Mouse (Mus musculus) cerebellum, adult 2 months (tissue): ENCODE measurements around the gene Ctbs. TPM values are rescaled to one million over a fixed set of nuclear protein-coding genes. Genes with fewer than 3 reads are reported as not detected.

Experiments
- DNase-seq, 2 experiments: peaks; one replicate each; pipeline ENCODE4 v3.0.0; 2021
- H3K27ac ChIP-seq: fragments of 200-500 bp; 2 replicates; pipeline ENCODE4 v1.5.1; 2012; ENCODE audit warnings: low read length, control low read depth, inconsistent platforms; ENCODE audit not compliant: insufficient read depth
- H3K27me3 ChIP-seq: fragments of 200-500 bp; 2 replicates; pipeline ENCODE4 v1.6.1; 2012; ENCODE audit warnings: inconsistent platforms, mild to moderate bottlenecking, low read length, moderate library complexity; ENCODE audit not compliant: control insufficient read depth, insufficient read depth
- H3K4me1 ChIP-seq: fragments of 200-500 bp; 2 replicates; pipeline ENCODE4 v1.6.1; 2011; ENCODE audit warnings: low read length; ENCODE audit not compliant: control insufficient read depth, insufficient read depth
- H3K4me3 ChIP-seq: fragments of 200-500 bp; replicated peaks from 2 replicates; pipeline ENCODE3; 2011; ENCODE audit warnings: mild to moderate bottlenecking, low read depth, low read length, control low read depth; ENCODE audit not compliant: insufficient read depth
- CTCF ChIP-seq: fragments of 200-500 bp; IDR thresholded peaks from 2 replicates; pipeline ENCODE4 v1.5.1; 2011; ENCODE audit warnings: low read depth, mild to moderate bottlenecking, control low read depth, low read length, moderate library complexity, borderline replicate concordance; ENCODE audit not compliant: insufficient read depth
- POLR2A ChIP-seq: fragments of 200-500 bp; IDR thresholded peaks from 2 replicates; pipeline ENCODE4 v1.6.1; 2011; ENCODE audit warnings: low read length, control low read depth, borderline replicate concordance; ENCODE audit not compliant: insufficient read depth
- WGBS: fragments of 180-500 bp; shearing (Covaris S2); methylation state at CpG from one replicate; pipeline ENCODE4 v1.1.7; 2018; 5-methylcytosine and 5-hydroxymethylcytosine counted together
- polyA plus RNA-seq: library from polyadenylated mRNA; depleted of rRNA; stranded (reverse); fragments of >200 nt; gene quantifications from 2 replicates; pipeline ENCODE4 v1.2.3, GENCODE M21; 2012

Ctbs gene
- polyA plus RNA-seq, 1 experiment: 3.0 TPM

DNA sequence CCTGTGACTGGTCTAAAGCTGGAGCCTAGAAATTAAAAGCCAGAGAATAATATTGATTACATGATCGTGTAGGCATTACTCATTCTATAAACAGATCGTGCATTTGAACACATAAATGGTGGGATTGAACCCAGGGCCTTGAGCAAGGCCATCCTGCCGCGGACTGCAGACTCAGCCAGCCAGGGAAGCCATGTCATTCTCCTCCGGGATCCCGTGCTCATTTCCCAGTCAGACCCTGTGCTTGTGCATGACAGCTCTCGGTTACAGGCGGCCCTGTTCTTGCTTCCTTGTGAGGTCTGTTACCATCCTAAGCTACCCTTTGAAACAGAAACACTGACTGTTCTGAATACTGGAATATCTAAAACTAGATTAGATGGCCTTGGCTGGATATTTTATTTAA is 14.9 kb upstream of the Ctbs start:
- Histone ChIP-seq H3K27me3 (no peaks in the 10 kb centered on the region), H3K4me1 (no peaks in the 10 kb centered on the region), H3K27ac (no peak overlapping the region), H3K4me3 (no peak overlapping the region)
- DNase-seq: no peak
- TF ChIP-seq POLR2A (no peak), CTCF (no peak)
- 89% methylated on average over 8 of the region's 8 CpGs for WGBS

DNA sequence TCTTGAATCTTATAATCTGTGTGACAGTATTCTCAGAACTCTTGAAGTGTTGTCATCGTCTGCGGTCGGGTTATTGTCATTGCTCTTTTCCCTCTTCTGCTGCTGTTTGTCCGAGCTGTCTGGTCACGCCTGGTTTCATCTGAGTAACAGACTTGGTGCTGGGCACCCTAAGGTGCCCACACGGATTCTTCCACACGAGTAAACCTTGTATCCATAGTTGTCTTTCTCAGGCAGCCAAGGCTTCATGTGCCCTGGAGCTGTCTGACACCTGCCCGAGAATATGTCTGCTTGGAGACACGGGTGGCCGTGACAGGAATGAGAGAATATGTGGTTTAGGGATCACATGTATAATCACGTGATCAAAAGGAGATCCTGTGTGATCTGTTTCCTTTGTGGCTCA is 14.1 kb upstream of the Ctbs start:
- 43% methylated on average over 11 of the region's 11 CpGs for WGBS
- no peaks in the 10 kb centered on the region for H3K4me1 ChIP-seq
- H3K4me3 ChIP-seq: no peak overlapping the region
- DNase-seq: no peak
- TF ChIP-seq CTCF (no peak), POLR2A (no peak)
- H3K27ac ChIP-seq: no peak overlapping the region
- H3K27me3 ChIP-seq: no peaks in the 10 kb centered on the region

DNA sequence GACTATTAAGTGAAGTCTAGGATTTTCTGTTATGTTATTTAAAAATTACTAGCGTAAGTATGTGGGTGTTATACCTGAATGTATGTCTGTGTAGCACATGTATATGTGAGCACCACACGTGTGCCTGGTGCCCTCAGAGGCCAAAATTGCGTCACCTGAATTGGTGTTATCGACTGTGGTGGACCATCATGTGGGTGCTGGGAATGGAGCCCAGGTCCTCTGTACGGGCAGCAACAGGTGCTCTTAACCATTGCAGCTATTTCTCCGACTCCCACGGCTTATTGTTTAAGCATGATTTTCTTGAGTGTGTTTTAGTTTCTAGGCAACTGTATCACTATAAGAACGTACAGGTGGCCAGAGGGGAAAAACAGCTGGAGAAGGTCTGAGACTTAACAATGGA is 13.5 kb upstream of the Ctbs start:
- TF ChIP-seq POLR2A (no peak), CTCF (no peak)
- no peak overlapping the region for H3K27ac ChIP-seq
- 95% methylated on average over 8 of the region's 8 CpGs for WGBS
- H3K4me3 ChIP-seq: no peak overlapping the region
- no peaks in the 10 kb centered on the region for H3K4me1 ChIP-seq
- H3K27me3 ChIP-seq: no peaks in the 10 kb centered on the region
- no peak for DNase-seq

DNA sequence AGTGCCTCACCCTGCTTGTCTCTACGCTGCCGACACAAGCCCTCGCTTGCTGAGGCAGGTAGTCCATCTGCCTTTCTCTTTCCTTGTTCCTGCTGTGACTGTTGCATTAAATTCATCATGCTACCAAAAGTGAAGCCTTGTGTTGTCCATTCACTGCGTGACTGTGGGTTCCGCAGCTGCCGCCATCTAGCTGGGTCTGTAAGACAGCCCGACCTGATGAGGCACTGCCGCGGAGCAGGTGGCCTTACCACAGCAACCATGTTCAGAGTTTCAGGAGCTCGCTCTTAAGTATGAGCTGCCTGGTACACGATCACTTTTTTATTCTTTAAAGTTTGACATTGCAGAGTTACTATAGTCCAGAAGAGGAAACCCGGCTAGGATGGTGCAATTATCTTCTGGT is 9.6 kb upstream of the Ctbs start:
- Histone ChIP-seq H3K27me3 (no peaks in the 10 kb centered on the region), H3K4me3 (no peak overlapping the region), H3K4me1 (no peaks in the 10 kb centered on the region), H3K27ac (no peak overlapping the region)
- 91% methylated on average over 12 of the region's 12 CpGs for WGBS
- TF ChIP-seq CTCF (no peak), POLR2A (no peak)
- no peak for DNase-seq

DNA sequence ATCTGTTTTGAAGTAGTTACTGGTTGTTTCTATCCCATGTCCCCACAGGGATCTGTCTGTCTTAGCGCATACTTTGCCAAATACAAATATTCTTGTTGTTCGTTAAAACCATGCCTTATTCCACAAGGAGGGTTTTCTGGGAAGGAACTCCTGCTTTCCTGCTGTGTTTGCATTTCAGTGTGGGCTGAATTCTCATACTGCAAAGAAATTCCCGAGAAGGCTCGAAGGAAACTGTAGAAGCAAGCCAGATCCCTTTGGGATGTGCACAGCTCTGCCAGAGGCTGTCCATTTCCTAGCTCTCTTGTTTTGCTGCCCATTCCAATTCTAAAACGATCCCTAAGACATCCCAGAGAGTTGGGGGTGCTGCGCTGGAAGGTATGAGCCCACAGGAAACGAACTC is 9.2 kb upstream of the Ctbs start:
- H3K4me3 ChIP-seq: no peak overlapping the region
- TF ChIP-seq CTCF (no peak), POLR2A (no peak)
- no peak overlapping the region for H3K27ac ChIP-seq
- no peak for DNase-seq
- H3K27me3 ChIP-seq: no peaks in the 10 kb centered on the region
- 75% methylated on average over 7 of the region's 7 CpGs for WGBS
- no peaks in the 10 kb centered on the region for H3K4me1 ChIP-seq

DNA sequence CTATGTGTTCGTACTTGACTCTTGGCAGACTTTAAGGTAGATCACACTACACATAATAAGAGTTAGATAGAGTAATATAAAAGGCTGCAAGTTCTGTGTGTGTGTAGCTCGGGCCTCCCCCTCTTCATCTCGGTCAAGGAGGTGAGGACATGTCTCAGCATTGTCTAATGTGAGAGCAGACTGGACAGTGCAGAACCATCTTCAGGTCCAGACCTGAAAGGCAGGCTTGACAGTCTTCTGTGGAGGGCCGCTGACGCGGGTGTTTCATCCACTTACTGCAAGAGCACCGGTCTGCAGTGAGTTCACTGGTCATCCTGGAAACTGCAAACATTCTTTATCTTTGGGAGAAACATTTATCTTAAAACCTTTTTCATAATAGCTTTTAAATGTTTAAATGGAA is 7.1 kb upstream of the Ctbs start:
- Histone ChIP-seq H3K4me1 (no peaks in the 10 kb centered on the region), H3K4me3 (no peak overlapping the region), H3K27ac (no peak overlapping the region), H3K27me3 (no peaks in the 10 kb centered on the region)
- no peak for TF ChIP-seq POLR2A
- TF ChIP-seq CTCF: no peak
- no peak for DNase-seq
- WGBS: 94% methylated on average over 7 of the region's 7 CpGs

DNA sequence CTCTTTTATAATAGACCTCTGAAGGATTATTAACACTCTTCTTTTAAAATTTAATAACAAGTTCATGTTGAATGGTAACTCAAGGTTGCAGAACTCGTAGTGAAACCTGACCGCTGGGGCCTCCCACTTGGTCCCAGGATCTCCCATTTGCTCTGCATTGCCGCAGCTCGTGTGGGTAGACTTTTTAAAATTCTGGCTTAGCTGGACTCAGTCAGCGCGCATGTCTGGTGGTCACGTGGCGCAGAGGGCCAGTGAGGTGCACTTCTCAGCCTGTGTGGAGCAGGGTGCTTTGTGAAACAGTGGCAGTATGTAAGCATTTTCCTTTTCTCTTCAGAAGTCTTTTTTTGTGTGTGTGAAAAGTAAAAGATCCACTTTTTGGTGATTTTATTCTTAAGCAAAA is 6.7 kb upstream of the Ctbs start:
- no peaks in the 10 kb centered on the region for H3K4me1 ChIP-seq
- H3K27me3 ChIP-seq: no peaks in the 10 kb centered on the region
- no peak overlapping the region for H3K27ac ChIP-seq
- DNase-seq: no peak
- WGBS: 84% methylated on average over 8 of the region's 8 CpGs
- no peak overlapping the region for H3K4me3 ChIP-seq
- no peak for TF ChIP-seq POLR2A

DNA sequence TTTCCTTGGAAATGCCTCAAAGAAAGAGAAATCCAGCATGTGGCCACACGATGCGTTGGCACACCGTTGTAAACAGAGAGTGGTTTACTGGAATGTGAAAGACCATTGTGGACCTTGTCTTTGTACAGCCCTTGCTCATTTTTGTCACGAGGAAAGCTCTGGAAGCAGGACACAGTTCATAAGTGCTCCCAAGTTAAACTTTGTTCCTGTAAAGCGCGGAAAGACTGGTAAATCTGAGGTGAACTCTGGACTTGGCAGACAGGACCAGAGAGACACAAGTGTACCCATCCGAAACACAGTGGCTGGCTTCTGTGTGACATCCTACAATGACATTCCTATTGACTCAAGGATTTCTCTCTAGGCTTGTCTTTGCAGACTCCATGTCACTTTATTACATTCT is 6.2 kb upstream of the Ctbs start:
- TF ChIP-seq CTCF (no peak), POLR2A (no peak)
- WGBS: 79% methylated on average over 7 of the region's 7 CpGs

DNA sequence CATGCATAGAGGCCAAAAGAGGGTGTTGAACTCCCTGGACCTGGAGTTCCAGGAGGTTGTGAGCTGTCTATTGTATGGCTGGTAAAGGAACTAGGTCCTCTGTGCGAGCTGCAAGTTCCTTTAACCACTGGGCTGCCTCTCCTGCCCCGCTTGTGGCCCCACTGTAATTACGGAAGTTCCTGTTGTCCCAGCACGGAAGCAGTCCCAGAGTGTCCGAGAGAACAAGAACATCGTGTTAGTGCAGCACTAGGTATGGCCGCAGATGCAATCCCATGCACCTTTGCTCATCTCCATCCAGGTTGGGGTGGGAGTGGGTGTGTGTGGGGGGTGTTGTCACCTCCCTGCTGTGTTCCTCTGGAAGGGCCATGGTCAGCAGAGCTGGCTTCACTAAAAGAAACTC is 4.7 kb upstream of the Ctbs start:
- no peaks in the 10 kb centered on the region for H3K4me1 ChIP-seq
- H3K27me3 ChIP-seq: no peaks in the 10 kb centered on the region
- no peak overlapping the region for H3K4me3 ChIP-seq
- TF ChIP-seq CTCF (no peak), POLR2A (no peak)
- DNase-seq: no peak
- WGBS: 93% methylated on average over 7 of the region's 7 CpGs
- no peak overlapping the region for H3K27ac ChIP-seq

More for the DNA sequence above, 6.2 kb upstream of the Ctbs start:
- H3K4me3 ChIP-seq: no peak overlapping the region
- H3K4me1 ChIP-seq: no peaks in the 10 kb centered on the region
- H3K27me3 ChIP-seq: no peaks in the 10 kb centered on the region
- DNase-seq: no peak
- H3K27ac ChIP-seq: no peak overlapping the region
